Mouse (Mus musculus) cerebellum, adult (tissue): Measurements from ENCODE around the gene Trir.

Experiments used
- ATAC-seq: cut with Nextera tagmentation; 2 replicates; pipeline ENCODE4 v1.9.2; 2017; ENCODE audit warnings: mild to moderate bottlenecking, moderate library complexity, mixed read lengths; ENCODE audit not compliant: insufficient number of reproducible peaks, low FRiP score, low TSS enrichment

Trir gene

DNA sequence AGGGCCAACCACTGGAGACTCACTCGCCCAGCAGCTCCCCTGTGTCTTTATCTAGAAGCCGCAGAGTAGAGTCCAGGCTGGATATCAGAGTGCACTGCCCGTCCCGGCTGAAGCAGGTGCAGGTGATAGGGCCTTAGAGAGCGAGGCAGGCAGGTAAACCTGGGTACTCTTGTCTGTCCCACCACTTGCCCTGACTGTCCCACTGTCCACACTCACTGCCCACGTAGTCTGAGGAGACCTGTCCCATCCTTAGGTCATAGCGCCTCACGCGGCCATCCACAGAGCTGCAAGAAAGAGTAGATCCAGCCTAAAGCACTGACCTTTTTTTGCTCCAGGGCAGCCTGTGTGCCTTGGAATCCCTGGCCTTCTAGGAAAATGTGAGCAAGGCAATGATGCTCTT lies 49.4 kb downstream of the Trir start:
- ATAC-seq, result no peak

DNA sequence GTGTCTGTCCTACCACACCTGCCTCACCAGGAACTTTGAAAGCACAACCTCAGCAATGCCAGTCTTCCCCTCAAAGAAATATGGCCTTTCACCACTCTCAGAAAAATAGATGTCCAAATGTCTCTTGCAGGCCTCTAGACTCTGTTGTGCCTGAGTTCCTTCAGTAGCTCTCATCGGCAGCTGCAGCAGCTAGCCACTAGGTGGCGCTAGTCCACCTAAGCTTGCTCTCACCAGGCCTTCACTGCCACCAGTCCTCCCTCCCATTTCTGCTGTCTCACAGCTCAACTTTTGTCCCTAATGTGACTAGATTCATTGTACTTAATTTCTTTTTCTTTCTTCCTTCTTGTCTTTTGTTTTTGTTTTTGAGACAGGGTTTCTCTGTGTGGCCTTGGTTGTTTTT lies 50.4 kb downstream of the Trir start:
- peak; percentile 43; the same call in 1 of the 2 replicates for ATAC-seq
